Mouse (Mus musculus) small intestine, adult 2 months (tissue): ENCODE measurements around the gene Use1. TPM values are rescaled to one million over a fixed set of nuclear protein-coding genes. Genes with fewer than 3 reads are reported as not detected.
"Not testable (repeated sequence)": the region's sequence is repeated elsewhere in the genome, so short reads cannot be mapped to it uniquely, and the experiment has no call there.

Experiments
- H3K27ac ChIP-seq: fragments of 200-500 bp; 2 replicates; pipeline ENCODE4 v1.5.1; 2012; ENCODE audit warnings: low read depth, low read length, control low read depth, inconsistent platforms; ENCODE audit not compliant: insufficient read depth
- H3K27me3 ChIP-seq: fragments of 200-500 bp; 2 replicates; pipeline ENCODE4 v1.6.1; 2012; ENCODE audit warnings: mild to moderate bottlenecking, moderate library complexity, low read length, inconsistent platforms; ENCODE audit not compliant: control insufficient read depth, insufficient read depth
- H3K36me3 ChIP-seq: fragments of 200-500 bp; 2 replicates; pipeline ENCODE4 v1.6.1; 2012; ENCODE audit warnings: mild to moderate bottlenecking, low read length, control low read depth, inconsistent platforms; ENCODE audit not compliant: control insufficient read depth, insufficient read depth
- H3K4me1 ChIP-seq: fragments of 200-500 bp; 2 replicates; pipeline ENCODE4 v1.6.1; 2012; ENCODE audit warnings: low read length, inconsistent platforms, mixed read lengths; ENCODE audit not compliant: control insufficient read depth, insufficient read depth, insufficient read length
- H3K4me3 ChIP-seq: fragments of 200-500 bp; 2 replicates; pipeline ENCODE4 v1.5.1; 2012; ENCODE audit warnings: low read depth, mild to moderate bottlenecking, control low read depth, inconsistent platforms, low read length, moderate library complexity
- CTCF ChIP-seq: fragments of 200-500 bp; IDR thresholded peaks from 2 replicates; pipeline ENCODE4 v1.5.1; 2012; ENCODE audit warnings: low read depth, mild to moderate bottlenecking, control low read depth, inconsistent platforms, low read length, moderate library complexity, mixed read lengths; ENCODE audit not compliant: insufficient replicate concordance, insufficient read length; ENCODE audit errors: extremely low read depth
- POLR2A ChIP-seq: fragments of 200-500 bp; IDR thresholded peaks from 2 replicates; pipeline ENCODE4 v1.6.1; 2012; ENCODE audit warnings: low read depth, mild to moderate bottlenecking, control low read depth, inconsistent platforms, low read length, moderate library complexity
- WGBS: fragments of 180-500 bp; shearing (Covaris S2); methylation state at CpG from one replicate; pipeline ENCODE4 v1.1.7; 2018; 5-methylcytosine and 5-hydroxymethylcytosine counted together
- polyA plus RNA-seq: library from polyadenylated mRNA; depleted of rRNA; stranded (reverse); fragments of >200 nt; gene quantifications from 2 replicates; pipeline ENCODE4 v1.2.3, GENCODE M21; 2012; rRNA removed

Use1 gene
- polyA plus RNA-seq, result 63.7 and 101 TPM in 2 replicates

- peak; percentile 68 for TF ChIP-seq POLR2A
- no peak for TF ChIP-seq CTCF
- peaks cover 13% of the 10 kb centered on the region for H3K4me1 ChIP-seq
- no peaks in the 10 kb centered on the region for H3K27me3 ChIP-seq
- under 1% methylated on average over 56 of the region's 56 CpGs for WGBS
- H3K36me3 ChIP-seq, result peaks cover 5% of the 10 kb centered on the region; the same call in 1 of the 2 replicates
- H3K4me3 ChIP-seq, result peak within 1 kb of the TSS; percentile 69
- peak within 1 kb of the TSS; percentile 92 for H3K27ac ChIP-seq
Observed at GRCm38 (mm10) chr8:71366771-71367528, at the start of gene Use1. Gene Use1 (plus strand): TSS chr8:71366848.

GRCm38 (mm10) chr8:71318610-71319009 is 48.0 kb upstream of the Use1 start:
- not testable (repeated sequence) for H3K27me3 ChIP-seq, H3K4me1 ChIP-seq, H3K4me3 ChIP-seq, H3K27ac ChIP-seq
- peaks cover 32% of the 10 kb centered on the region for H3K36me3 ChIP-seq
- 86% methylated on average over 5 of the region's 5 CpGs for WGBS

DNA sequence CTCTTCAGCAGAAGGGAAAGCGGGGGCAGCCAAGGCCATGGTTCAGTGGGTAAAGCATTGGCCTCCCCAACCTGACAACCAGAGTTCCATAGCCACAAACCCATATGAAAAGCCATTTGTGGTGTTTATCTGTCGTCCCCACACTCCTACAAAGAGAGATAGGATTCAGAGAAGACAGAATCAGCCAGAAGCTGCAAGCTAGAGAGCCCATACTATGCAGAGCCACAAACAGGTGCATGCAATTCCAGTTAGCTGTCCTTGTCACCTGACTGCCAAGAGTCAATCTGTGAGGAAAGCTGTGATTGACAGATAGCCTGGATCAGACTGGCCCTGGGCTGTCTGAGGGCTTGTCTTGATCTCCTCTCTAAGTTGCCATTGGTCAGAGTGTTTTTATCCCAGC is 46.9 kb upstream of the Use1 start:
- not testable (repeated sequence) for H3K4me1 ChIP-seq, H3K27ac ChIP-seq, H3K27me3 ChIP-seq, H3K4me3 ChIP-seq
- peaks cover 38% of the 10 kb centered on the region for H3K36me3 ChIP-seq
- WGBS, result 85% methylated on average over 2 of the region's 2 CpGs

DNA sequence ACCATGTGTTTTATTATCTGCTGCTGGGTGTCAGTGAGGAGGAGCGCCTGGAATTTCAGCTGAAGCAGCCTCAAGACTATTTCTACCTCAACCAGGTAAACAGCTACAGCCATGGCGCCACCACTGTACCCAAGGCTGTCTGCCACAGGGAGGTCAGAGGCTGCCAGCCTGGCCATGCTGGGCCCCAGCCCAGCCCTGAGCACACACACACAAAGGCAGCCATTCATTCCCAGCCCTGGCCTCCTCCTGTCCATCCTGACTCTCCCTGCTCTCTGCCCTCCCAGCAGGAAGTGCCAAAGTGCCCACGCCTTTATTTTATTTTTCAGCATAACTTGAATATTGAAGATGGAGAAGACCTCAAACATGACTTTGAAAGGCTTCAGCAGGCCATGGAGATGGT is 43.7 kb upstream of the Use1 start:
- Histone ChIP-seq H3K4me1 (no peaks in the 10 kb centered on the region), H3K27me3 (no peaks in the 10 kb centered on the region), H3K4me3 (no peak overlapping the region), H3K27ac (no peak overlapping the region), H3K36me3 (peaks cover 44% of the 10 kb centered on the region)
- TF ChIP-seq CTCF, result no peak
- no peak for TF ChIP-seq POLR2A
- WGBS, result 84% methylated on average over 3 of the region's 3 CpGs

- peaks cover 57% of the 10 kb centered on the region for H3K36me3 ChIP-seq
- TF ChIP-seq POLR2A (no peak), CTCF (peak; percentile 32; the same call in 1 of the 2 replicates)
Observed at GRCm38 (mm10) chr8:71324848-71325247, 41.8 kb upstream of the Use1 start.

GRCm38 (mm10) chr8:71337834-71338233 is 28.8 kb upstream of the Use1 start:
- not testable (repeated sequence) for H3K4me1 ChIP-seq, H3K27me3 ChIP-seq, H3K4me3 ChIP-seq, H3K27ac ChIP-seq
- WGBS, result 87% methylated on average over 6 of the region's 6 CpGs
- H3K36me3 ChIP-seq, result peaks cover 26% of the 10 kb centered on the region

More at GRCm38 (mm10) chr8:71324848-71325247, 41.8 kb upstream of the Use1 start:
- no peaks in the 10 kb centered on the region for H3K4me1 ChIP-seq
- no peaks in the 10 kb centered on the region for H3K27me3 ChIP-seq
- H3K27ac ChIP-seq, result no peak overlapping the region
- no peak overlapping the region for H3K4me3 ChIP-seq
- 84% methylated on average over 1 of the region's 1 CpGs for WGBS

DNA sequence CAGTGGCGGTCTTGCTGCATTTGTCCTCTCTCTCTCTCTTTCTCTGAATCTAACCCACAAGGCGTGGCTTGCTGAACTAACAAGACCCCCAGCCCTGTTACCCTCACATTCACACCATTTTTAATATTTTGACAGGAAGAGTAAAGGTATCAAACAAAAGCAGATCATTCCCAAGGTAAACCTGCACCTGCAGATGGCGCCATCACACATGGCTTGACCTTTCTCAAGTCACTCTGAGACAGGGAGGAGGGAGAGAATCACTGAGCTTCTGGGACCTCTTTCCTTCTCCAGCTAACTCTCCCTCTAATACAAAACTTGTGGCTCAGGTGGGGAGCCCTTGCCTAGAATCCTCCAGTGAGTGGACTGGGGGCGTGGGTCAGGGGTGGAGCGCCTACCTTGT is 26.0 kb upstream of the Use1 start:
- H3K4me3 ChIP-seq, result no peak overlapping the region
- TF ChIP-seq POLR2A (no peak), CTCF (peak; percentile 52; the same call in 1 of the 2 replicates)
- no peaks in the 10 kb centered on the region for H3K27me3 ChIP-seq
- H3K36me3 ChIP-seq, result peaks cover 41% of the 10 kb centered on the region
- WGBS, result 87% methylated on average over 5 of the region's 5 CpGs
- H3K4me1 ChIP-seq, result no peaks in the 10 kb centered on the region
- H3K27ac ChIP-seq, result no peak overlapping the region

DNA sequence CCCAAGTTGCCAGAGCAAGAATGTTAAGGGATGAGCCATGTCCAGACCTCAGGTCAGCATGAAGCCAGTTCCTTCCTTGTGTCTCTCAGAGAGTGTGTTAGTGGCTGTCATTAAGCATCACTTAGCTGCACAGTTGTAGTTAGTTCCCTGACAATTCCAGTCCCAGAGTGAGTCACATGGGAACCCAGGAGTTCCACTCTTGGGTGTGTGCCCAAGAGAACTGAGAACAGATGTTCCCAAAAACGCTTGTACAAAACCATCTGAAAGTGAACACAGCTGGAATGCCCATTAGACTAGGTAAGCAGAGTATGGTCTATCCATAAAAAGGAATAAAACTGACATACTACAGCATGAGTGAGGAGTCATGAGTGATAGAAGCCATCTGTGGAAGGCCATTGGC is 20.1 kb upstream of the Use1 start:
- no peaks in the 10 kb centered on the region for H3K27me3 ChIP-seq

More for the DNA sequence above, 20.1 kb upstream of the Use1 start:
- Histone ChIP-seq H3K27ac (no peak overlapping the region), H3K4me3 (no peak overlapping the region), H3K4me1 (no peaks in the 10 kb centered on the region), H3K36me3 (peaks cover 78% of the 10 kb centered on the region)
- TF ChIP-seq CTCF (no peak), POLR2A (no peak)
- 73% methylated on average over 1 of the region's 1 CpGs for whole genome bisulfite sequencing
